Mouse (Mus musculus) CD4-positive, CD25-positive, alpha-beta regulatory T cell, adult 4 months (primary cell): ENCODE measurements around the gene Aph1c. TPM values are rescaled to one million over a fixed set of nuclear protein-coding genes. Genes with fewer than 3 reads are reported as not detected.
"Not testable (repeated sequence)": the region's sequence is repeated elsewhere in the genome, so short reads cannot be mapped to it uniquely, and the experiment has no call there.

Experiments
- ATAC-seq: one replicate; pipeline ENCODE4 v1.8.0; 2017
- polyA plus RNA-seq, 2 experiments: library from polyadenylated mRNA; unstranded; fragments of 100-300 nt; shearing (Covaris generic); gene quantifications; one replicate each; pipeline ENCODE4 v1.2.1; 2017

Aph1c gene
- polyA plus RNA-seq, 2 experiments from 2014 or later: 0.38 to 0.44 TPM

DNA sequence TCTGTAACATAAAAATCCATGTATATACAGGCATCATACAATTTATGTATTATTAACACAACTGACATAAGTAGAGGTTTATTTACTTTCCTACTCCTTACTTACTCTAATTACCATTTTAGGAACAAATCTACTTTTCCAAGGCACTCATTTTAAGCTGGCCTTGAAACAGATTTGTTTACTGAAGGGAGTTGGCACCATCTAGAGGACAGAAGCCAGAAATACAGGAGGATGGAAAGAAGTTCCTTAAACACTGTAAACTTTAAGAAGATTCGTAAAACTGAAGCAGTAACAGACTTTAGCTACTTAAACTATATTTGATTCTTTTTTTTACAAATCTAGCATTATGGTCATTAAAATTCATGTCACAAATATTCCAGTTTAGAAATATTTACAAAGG is 8.5 kb downstream of the Aph1c start:
- peak; percentile 63 for ATAC-seq

DNA sequence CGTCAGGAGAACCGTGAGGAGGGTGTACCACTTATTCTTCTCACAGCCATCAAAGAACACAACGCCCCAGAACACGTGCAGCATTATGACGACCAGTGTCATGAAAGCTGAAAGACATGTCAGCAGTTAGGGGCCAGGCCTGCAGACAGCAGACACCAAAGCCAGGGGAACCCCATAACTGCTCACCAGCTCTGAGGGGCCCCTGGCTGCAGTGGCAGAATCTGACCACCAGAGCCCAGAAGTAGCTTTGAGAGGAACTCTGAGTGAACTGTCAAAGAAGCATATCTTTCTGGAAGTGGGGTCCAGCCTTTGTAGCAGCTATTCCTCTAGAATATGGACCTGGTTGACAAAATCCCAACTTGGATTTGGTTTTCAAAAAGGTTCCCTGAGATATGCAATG is 12.3 kb downstream of the Aph1c start:
- not testable (repeated sequence) for ATAC-seq

DNA sequence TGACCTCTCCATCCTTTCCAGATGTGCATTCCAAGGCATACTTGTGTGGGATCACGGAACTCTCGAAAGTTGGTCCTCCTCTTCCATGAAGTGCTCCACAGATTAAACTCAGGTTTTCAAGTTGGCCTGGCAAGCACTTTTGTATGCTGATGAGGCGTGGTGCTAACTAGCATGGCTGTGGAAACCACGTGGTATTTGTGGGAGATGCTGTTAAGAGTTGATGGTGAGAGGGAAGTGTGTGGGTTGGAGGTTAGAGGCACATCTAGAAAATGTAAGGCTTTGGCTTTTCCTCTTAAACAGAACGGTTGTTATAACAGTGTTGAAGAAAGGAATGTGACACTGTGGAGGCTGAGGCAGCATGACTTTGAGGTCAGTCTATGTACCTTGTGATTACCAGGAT is 13.5 kb downstream of the Aph1c start:
- peak; percentile 91 for ATAC-seq

DNA sequence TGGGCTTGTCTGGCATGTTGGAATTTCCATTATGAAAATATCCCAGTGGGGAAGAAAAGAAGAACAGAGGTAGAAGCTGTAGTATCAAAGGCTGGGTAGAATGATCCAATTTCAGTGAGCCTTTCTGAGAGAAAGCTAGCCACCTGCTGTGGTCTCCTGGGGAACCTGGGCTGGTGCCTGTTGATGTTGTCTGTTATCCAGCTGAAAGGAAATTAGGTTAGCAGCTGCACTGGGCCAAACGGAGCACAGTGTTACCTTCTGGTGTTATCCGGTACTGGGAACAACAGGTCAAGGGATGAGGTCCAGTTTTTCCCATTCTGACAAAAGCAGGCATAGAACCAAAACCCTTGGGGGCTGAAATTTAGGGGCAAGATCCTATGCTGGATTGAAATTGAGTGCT is 21.1 kb downstream of the Aph1c start:
- ATAC-seq: no peak

DNA sequence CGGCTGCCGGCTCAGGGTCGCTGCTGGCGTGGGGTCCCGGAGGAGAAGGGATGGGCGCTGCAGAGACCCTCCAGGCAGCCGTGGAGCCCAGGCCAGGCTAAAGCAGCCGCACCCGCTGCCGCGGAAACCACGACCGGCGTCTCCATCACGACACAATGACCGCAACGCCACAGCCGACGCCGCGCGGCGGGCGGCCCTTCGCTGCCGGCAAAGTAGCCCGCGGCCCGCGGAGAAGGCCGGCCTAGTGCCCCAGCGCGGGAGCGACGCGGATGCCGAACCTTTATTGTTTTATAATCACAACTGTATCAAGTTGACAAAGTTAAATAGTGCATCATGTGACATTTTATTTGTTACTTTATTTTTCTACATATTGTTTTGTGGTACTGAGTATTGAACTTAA is 28.6 kb downstream of the Aph1c start:
- not testable (repeated sequence) for ATAC-seq

DNA sequence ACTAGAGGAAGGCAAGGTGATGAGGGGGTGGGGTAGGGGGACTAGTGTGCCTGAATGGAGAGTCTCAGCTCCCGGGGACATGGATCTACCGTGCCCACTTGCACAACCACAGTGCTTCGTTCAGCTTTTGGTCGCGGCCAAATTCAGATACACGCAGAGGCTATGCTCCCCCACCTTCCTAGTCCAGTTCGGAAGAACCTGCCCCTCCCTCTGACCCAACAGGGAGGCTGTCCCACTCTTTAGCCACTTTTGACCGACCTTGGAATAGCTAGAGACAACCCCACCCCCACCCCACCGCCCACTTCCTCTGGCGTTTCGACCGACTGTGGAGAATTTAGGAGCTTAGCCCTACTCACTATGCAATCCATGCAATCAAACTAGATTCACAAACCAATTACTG is 32.6 kb downstream of the Aph1c start:
- no peak for ATAC-seq

DNA sequence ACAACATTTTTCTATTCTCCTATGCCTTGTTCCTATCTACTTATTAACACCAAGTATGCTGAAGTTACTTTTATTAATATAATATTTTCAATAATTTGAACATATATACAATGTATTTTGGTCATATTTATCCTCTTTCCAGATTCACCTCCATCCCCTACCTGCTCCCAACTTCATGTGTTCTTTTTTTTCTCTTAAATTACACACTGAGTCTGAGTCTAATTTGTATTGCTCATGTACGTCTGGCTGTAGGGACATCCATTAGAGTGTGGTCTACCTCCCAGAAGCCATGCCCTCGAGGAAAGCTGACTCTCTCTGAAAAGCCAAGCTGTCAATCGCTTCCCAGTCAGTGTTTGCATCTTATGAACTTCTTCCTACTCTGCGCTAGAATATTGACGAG is 37.8 kb downstream of the Aph1c start, which contains the start of gene Gm10647:
TSS of gene Gm10647 (plus strand) at position 301 of the 400 bp plus-strand sequence.
- ATAC-seq: no peak

DNA sequence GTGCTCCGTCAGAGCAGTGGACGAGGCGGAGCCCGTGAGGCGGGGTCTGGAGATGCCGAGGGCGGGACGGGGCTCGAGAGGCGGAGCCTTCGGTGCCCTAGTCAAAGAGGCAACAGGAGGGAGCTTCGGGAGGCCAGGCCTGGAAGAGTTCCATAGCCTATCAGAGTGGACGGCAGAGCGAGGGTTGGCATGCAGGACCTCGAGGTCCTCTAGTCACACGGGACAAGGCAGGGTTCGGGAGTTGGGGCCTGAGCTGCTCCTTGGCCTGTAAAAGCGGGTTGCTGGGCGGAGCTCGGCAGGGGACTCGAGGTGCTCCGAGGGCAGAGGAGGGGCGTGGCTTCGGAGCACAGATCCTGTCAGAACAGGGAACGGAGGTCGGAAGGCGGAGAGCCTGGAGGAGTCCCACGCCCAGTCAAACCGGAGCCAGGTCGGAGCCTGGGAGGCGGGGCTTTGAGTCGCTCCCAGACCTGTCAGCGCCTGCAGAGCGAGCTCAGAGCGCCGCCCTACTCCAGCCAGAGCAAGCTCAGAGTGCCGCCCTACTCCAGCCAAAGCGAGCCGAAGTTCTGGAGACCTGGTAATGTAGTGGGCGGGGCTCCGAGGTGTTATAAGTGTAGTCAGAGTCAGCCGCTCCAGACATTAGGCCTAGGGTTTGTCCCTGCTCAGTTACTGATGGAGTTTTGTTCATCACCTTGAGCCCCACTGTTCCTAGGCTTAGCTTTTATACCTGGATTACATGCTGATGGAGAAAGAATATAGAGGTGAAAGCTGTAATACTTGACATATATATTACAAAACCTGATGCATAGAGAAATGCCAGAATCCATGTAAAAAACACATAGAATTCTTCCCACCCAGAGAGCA is 38.8 kb downstream of the Aph1c start, which contains the start of gene Aph1b:
TSS of gene Aph1b (minus strand) at position 27 of the 861 bp plus-strand sequence.
- peak; percentile 90 for ATAC-seq

DNA sequence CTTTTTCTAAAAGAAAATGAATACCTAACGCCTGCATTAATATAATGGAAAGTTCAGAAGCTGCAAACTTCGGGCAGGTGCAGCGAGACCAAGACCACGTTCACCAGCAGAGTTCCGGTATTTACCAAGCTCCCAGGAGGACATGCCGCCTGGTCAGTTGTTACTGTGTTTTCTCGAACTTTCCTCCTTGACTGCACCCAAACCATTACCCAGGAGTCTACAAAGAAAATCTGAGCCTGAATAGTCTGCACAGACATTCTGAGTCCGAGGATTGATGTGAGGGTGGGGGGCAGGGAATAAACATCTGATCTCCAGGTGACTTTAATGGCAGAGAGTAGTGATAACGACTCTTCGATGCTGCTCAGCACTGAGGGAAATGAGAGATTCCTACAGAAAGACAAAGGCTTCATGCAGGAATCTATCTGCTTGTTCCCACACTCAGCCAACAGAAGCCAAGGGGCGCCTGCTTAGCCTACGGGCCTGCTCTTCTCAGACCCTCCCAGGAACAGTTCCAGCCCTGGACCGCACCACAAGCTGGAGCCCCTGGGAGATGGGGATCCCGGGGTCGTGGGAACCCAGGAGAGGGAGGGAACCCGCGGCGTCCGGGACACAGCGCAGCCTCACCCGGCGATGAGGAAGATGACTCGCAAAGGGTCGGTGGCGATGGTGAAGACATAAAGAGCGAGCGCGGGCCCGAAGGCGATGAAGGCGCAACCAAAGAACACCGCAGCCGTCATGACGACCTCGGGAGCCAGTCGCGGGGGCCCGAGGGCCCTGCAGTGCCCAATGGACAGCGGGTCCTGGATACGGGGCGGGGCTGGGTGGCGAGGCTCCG is 39.7 kb downstream of the Aph1c start:
- ATAC-seq: no peak

DNA sequence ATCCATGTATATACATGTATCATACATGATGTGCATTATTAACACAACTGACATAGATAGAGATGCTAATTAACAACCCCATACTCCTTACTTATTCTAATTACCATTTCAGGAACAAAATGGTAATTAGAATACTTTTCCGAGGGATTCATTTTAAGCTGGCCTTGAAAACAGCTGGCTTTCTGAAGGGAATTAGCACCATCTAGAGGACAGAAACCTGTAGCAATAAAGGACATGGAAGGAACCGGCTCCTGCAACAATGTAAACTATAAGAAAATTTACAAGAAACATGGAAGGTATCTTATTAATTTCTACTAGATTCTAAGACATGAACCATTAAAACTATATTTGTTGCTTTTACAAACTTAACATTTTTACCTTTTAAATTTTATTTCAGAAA is 46.7 kb downstream of the Aph1c start:
- ATAC-seq: no peak

DNA sequence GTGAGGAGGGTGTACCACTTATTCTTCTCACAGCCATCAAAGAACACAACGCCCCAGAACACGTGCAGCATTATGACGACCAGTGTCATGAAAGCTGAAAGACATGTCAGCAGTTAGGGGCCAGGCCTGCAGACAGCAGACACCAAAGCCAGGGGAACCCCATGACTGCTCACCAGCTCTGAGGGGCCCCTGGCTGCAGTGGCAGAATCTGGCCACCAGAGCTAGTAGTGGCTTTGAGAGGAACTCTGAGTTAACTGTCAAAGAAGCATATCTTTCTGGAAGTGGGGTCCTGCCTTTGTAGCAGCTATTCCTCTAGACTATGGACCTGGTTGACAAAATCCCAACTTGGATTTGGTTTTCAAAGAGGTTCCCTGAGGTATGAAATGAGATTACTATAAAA is 50.0 kb downstream of the Aph1c start:
- peak; percentile 43 for ATAC-seq

DNA sequence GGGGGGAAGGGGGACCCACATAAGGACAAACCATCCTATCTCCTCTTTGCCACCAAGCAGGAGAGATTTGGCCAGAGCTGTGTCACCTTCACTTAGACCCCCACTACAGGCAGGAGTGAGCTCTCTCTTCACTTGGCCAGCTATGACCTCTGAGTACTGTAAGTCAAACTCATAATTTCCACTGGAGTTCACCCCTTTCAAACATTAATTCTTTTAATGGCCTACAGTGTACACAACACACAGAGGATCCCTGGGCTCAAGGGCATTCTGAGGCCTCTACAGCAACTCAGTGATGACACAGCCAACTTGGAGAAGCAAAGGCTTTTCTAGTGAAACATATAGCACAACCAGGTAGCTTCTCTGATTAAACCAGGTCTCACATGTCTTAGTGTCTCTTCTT is 63.8 kb downstream of the Aph1c start:
- ATAC-seq: no peak

DNA sequence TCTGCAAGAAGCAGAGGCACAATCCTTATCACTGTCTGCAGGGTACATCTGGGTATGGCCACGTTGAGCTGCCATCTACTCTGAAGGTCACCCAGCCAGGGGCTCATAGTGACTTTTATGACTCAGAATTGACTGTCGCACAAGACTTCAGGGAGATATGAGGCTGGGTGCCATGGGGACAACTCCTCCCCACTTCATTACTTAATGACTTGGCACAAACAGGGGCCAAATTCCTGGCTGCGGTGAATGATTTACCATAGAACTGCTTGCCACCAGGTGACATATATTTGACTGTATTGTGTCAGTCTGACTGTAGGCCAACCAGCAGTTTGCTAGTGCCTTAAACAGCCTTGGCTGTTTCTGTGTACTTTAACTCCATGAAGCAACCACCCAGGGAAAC is 65.3 kb downstream of the Aph1c start:
- no peak for ATAC-seq

DNA sequence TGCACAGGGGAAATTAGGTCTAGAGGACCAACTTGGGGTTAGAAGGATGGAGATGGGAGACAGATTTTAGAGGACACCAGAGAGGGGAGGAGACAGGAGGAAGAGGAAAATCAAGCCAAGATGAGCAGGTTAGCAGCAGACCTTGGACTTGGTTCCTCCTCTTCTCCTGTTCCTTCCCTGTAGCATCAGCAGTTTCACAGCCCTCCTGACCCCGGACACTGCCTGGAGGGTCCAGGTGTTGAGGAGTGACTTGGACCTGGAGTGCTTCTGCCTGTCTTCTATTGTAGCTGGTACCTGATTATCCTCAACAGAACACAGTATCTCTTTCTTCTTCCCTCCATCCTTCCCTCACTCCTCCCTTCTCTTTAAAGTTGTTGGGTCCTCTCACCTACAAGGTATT is 65.8 kb downstream of the Aph1c start:
- no peak for ATAC-seq

Other genes with a start within 250 kb of the Aph1c start
- gene Usp3, start 241.6 kb downstream of the Aph1c start, polyA plus RNA-seq: 100 to 1,000 TPM; 121 to 156 TPM
- gene Car12, start 121.0 kb downstream of the Aph1c start, polyA plus RNA-seq: 10 to 100 TPM in 1 of 2 experiments, 1 to 10 TPM in 1; 7.5 to 11.4 TPM
- 1 to 10 TPM in 1 of 2 experiments, under 1 TPM in 1; 0.79 to 1.1 TPM for gene Aph1b, start 39.2 kb downstream of the Aph1c start, polyA plus RNA-seq
- under 1 TPM in 1 of 2 experiments, not detected in 1; 0.17 TPM for gene Gm10647, start 37.7 kb downstream of the Aph1c start, polyA plus RNA-seq
- gene Rab8b, start 85.0 kb upstream of the Aph1c start, polyA plus RNA-seq: 100 to 1,000 TPM; 138 to 179 TPM
- 100 to 1,000 TPM; 155 to 182 TPM for gene Rps27l, start 111.4 kb upstream of the Aph1c start, polyA plus RNA-seq
- 1 to 10 TPM; 3.0 to 5.8 TPM for gene Lactb, start 140.8 kb upstream of the Aph1c start, polyA plus RNA-seq
- 10 to 100 TPM; 25.6 to 42.4 TPM for gene Tpm1, start 214.7 kb upstream of the Aph1c start, polyA plus RNA-seq